Mouse (Mus musculus): ENCODE measurements around the gene Vmn1r80. TPM values are rescaled to one million over a fixed set of nuclear protein-coding genes. Genes with fewer than 3 reads are reported as not detected.
"Not testable (repeated sequence)": the region's sequence is repeated elsewhere in the genome, so short reads cannot be mapped to it uniquely, and the experiment has no call there.

The Vmn1r80 gene
- not detected in 2 replicates for polyA plus RNA-seq (2014; fragmentation: Nextera tagmentation; extraction: Ambion mirVana)

GRCm38 (mm10) chr7:12188986-12189385 lies at the start of gene Vmn1r80:
Gene Vmn1r80, plus strand, starts transcription at chr7:12189286.
- H3K27me3 ChIP-seq (ENCODE audit: control insufficient read depth, insufficient read depth, low read length) = no peaks in the 10 kb centered on the region
- H3K9me3 ChIP-seq (replicated peaks; ENCODE audit: control insufficient read depth, low read length) = no peaks in the 10 kb centered on the region
- DNase-seq (ENCODE audit: low spot score) (no peak), ATAC-seq (replicated peaks; ENCODE audit: insufficient number of reproducible peaks, low FRiP score, low TSS enrichment, low read depth) (no peak)
- H3K4me3 ChIP-seq (ENCODE audit: low read depth, low read length) = no peak within 1 kb of the TSS
- H3K27ac ChIP-seq (replicated peaks; ENCODE audit: low read depth, low read length) = no peak within 1 kb of the TSS
- 80% methylated on average over 1 of the region's 1 CpGs for WGBS
- no peak within 1 kb of the TSS for H3K4me2 ChIP-seq (ENCODE audit: low read depth, low read length)
- H3K4me1 ChIP-seq (ENCODE audit: control insufficient read depth, insufficient read depth, low read length) = no peaks in the 10 kb centered on the region
- no peak within 1 kb of the TSS for H3K9ac ChIP-seq (replicated peaks; ENCODE audit: low read length)
- no peaks in the 10 kb centered on the region for H3K36me3 ChIP-seq (replicated peaks; ENCODE audit: control insufficient read depth, insufficient read depth, low read depth, low read length)

GRCm38 (mm10) chr7:12149957-12150356 lies 39.1 kb upstream of the Vmn1r80 start, which contains the start of gene Vmn1r78:
Gene Vmn1r78, plus strand, starts transcription at chr7:12150257.
- Histone ChIP-seq H3K4me2 (ENCODE audit: low read depth, low read length) (no peak within 1 kb of the TSS), H3K4me1 (ENCODE audit: control insufficient read depth, insufficient read depth, low read length) (no peaks in the 10 kb centered on the region), H3K4me3 (ENCODE audit: low read depth, low read length) (no peak within 1 kb of the TSS), H3K27ac (replicated peaks; ENCODE audit: low read depth, low read length) (no peak within 1 kb of the TSS), H3K36me3 (replicated peaks; ENCODE audit: control insufficient read depth, insufficient read depth, low read depth, low read length) (no peaks in the 10 kb centered on the region), H3K9ac (replicated peaks; ENCODE audit: low read length) (no peak within 1 kb of the TSS), H3K9me3 (replicated peaks; ENCODE audit: control insufficient read depth, low read length) (no peaks in the 10 kb centered on the region), H3K27me3 (ENCODE audit: control insufficient read depth, insufficient read depth, low read length) (no peaks in the 10 kb centered on the region)
- ATAC-seq (replicated peaks; ENCODE audit: insufficient number of reproducible peaks, low FRiP score, low TSS enrichment, low read depth) (no peak), DNase-seq (ENCODE audit: low spot score) (no peak)
- 54% methylated on average over 2 of the region's 2 CpGs for WGBS

GRCm38 (mm10) chr7:12156463-12156862 lies 32.6 kb upstream of the Vmn1r80 start:
- not testable (repeated sequence) for H3K9me3 ChIP-seq (replicated peaks; ENCODE audit: control insufficient read depth, low read length); H3K4me3 ChIP-seq (ENCODE audit: low read depth, low read length); H3K27me3 ChIP-seq (ENCODE audit: control insufficient read depth, insufficient read depth, low read length); H3K36me3 ChIP-seq (replicated peaks; ENCODE audit: control insufficient read depth, insufficient read depth, low read depth, low read length); ATAC-seq (replicated peaks; ENCODE audit: insufficient number of reproducible peaks, low FRiP score, low TSS enrichment, low read depth); H3K4me2 ChIP-seq (ENCODE audit: low read depth, low read length); DNase-seq (ENCODE audit: low spot score); H3K27ac ChIP-seq (replicated peaks; ENCODE audit: low read depth, low read length); H3K4me1 ChIP-seq (ENCODE audit: control insufficient read depth, insufficient read depth, low read length); H3K9ac ChIP-seq (replicated peaks; ENCODE audit: low read length)
- 43% methylated on average over 1 of the region's 1 CpGs for WGBS

- H3K4me2 ChIP-seq (ENCODE audit: low read depth, low read length); H3K27ac ChIP-seq (replicated peaks; ENCODE audit: low read depth, low read length); H3K36me3 ChIP-seq (replicated peaks; ENCODE audit: control insufficient read depth, insufficient read depth, low read depth, low read length); H3K27me3 ChIP-seq (ENCODE audit: control insufficient read depth, insufficient read depth, low read length); H3K4me1 ChIP-seq (ENCODE audit: control insufficient read depth, insufficient read depth, low read length); H3K9me3 ChIP-seq (replicated peaks; ENCODE audit: control insufficient read depth, low read length); DNase-seq (ENCODE audit: low spot score); ATAC-seq (replicated peaks; ENCODE audit: insufficient number of reproducible peaks, low FRiP score, low TSS enrichment, low read depth); H3K9ac ChIP-seq (replicated peaks; ENCODE audit: low read length); H3K4me3 ChIP-seq (ENCODE audit: low read depth, low read length): not testable (repeated sequence)
These were observed 18.1 kb upstream of the Vmn1r80 start, which contains the start of gene Vmn1r79 for GRCm38 (mm10) chr7:12170979-12171378. Gene Vmn1r79, plus strand, starts transcription at chr7:12171279.

- not testable (repeated sequence) for H3K27me3 ChIP-seq (ENCODE audit: control insufficient read depth, insufficient read depth, low read length); DNase-seq (ENCODE audit: low spot score); H3K4me1 ChIP-seq (ENCODE audit: control insufficient read depth, insufficient read depth, low read length); H3K4me3 ChIP-seq (ENCODE audit: low read depth, low read length); H3K9ac ChIP-seq (replicated peaks; ENCODE audit: low read length); H3K4me2 ChIP-seq (ENCODE audit: low read depth, low read length); H3K27ac ChIP-seq (replicated peaks; ENCODE audit: low read depth, low read length); H3K36me3 ChIP-seq (replicated peaks; ENCODE audit: control insufficient read depth, insufficient read depth, low read depth, low read length); H3K9me3 ChIP-seq (replicated peaks; ENCODE audit: control insufficient read depth, low read length); ATAC-seq (replicated peaks; ENCODE audit: insufficient number of reproducible peaks, low FRiP score, low TSS enrichment, low read depth)
- WGBS = 65% methylated on average over 2 of the region's 2 CpGs
These were observed 16.2 kb upstream of the Vmn1r80 start for GRCm38 (mm10) chr7:12172926-12173325.

- ATAC-seq (replicated peaks; ENCODE audit: insufficient number of reproducible peaks, low FRiP score, low TSS enrichment, low read depth) = no peak
- Histone ChIP-seq H3K4me2 (ENCODE audit: low read depth, low read length) (no peak overlapping the region), H3K36me3 (replicated peaks; ENCODE audit: control insufficient read depth, insufficient read depth, low read depth, low read length) (no peaks in the 10 kb centered on the region), H3K27me3 (ENCODE audit: control insufficient read depth, insufficient read depth, low read length) (no peaks in the 10 kb centered on the region), H3K9me3 (replicated peaks; ENCODE audit: control insufficient read depth, low read length) (0 out of 2 replicates have a peak, but pooled peaks cover 3% of the 10 kb centered on the region), H3K27ac (replicated peaks; ENCODE audit: low read depth, low read length) (no peak overlapping the region), H3K4me3 (ENCODE audit: low read depth, low read length) (no peak overlapping the region), H3K4me1 (ENCODE audit: control insufficient read depth, insufficient read depth, low read length) (no peaks in the 10 kb centered on the region), H3K9ac (replicated peaks; ENCODE audit: low read length) (no peak overlapping the region)
- WGBS = 68% methylated on average over 2 of the region's 2 CpGs
- no peak for DNase-seq (ENCODE audit: low spot score)
These were observed 15.1 kb downstream of the Vmn1r80 start for GRCm38 (mm10) chr7:12204141-12204540.

Other genes starting within 250 kb of the Vmn1r80 start
- not detected in 2 replicates for gene Vmn1r77, start 152.5 kb upstream of the Vmn1r80 start, polyA plus RNA-seq (2014; fragmentation: Nextera tagmentation; extraction: Ambion mirVana)
- not detected in 2 replicates for gene Vmn1r78, start 39.0 kb upstream of the Vmn1r80 start, polyA plus RNA-seq (2014; fragmentation: Nextera tagmentation; extraction: Ambion mirVana)
- not detected in 2 replicates for gene Vmn1r79, start 18.0 kb upstream of the Vmn1r80 start, polyA plus RNA-seq (2014; fragmentation: Nextera tagmentation; extraction: Ambion mirVana)
- not detected in 2 replicates for gene Vmn1r81, start 79.0 kb downstream of the Vmn1r80 start, polyA plus RNA-seq (2014; fragmentation: Nextera tagmentation; extraction: Ambion mirVana)
- not detected in 2 replicates for gene Vmn1r82, start 111.1 kb downstream of the Vmn1r80 start, polyA plus RNA-seq (2014; fragmentation: Nextera tagmentation; extraction: Ambion mirVana)
- gene Vmn1r83, start 140.2 kb downstream of the Vmn1r80 start, polyA plus RNA-seq (2014; fragmentation: Nextera tagmentation; extraction: Ambion mirVana) = not detected in 2 replicates
- gene Vmn1r84, start 180.0 kb downstream of the Vmn1r80 start, polyA plus RNA-seq (2014; fragmentation: Nextera tagmentation; extraction: Ambion mirVana) = not detected in 2 replicates
- gene Zfp551, start 233.5 kb downstream of the Vmn1r80 start, polyA plus RNA-seq (2014; fragmentation: Nextera tagmentation; extraction: Ambion mirVana) = 4.1 and 4.2 TPM in 2 replicates